Mouse (Mus musculus) spleen, adult 2 months (tissue): ENCODE data around the gene Foxp4. TPM values are rescaled to one million over a fixed set of nuclear protein-coding genes. Genes with fewer than 3 reads are reported as not detected.

Source experiments
- DNase-seq, 2 experiments: peaks; one replicate each; pipeline versions ENCODE4 v3.0.0 to v3.0.0-alpha.2; 2012 to 2021; ENCODE audit warnings: low spot score in 2 of 2, low read depth in 1 of 2
- H3K27ac ChIP-seq: fragments of 200-500 bp; 2 replicates; pipeline ENCODE4 v1.5.1; 2012; ENCODE audit warnings: low read length, inconsistent platforms; ENCODE audit not compliant: insufficient read depth
- H3K27me3 ChIP-seq: fragments of 200-500 bp; 2 replicates; pipeline ENCODE4 v1.6.1; 2012; ENCODE audit warnings: mild to moderate bottlenecking, moderate library complexity, low read length, inconsistent platforms; ENCODE audit not compliant: control insufficient read depth, insufficient read depth
- H3K36me3 ChIP-seq: fragments of 200-500 bp; 2 replicates; pipeline ENCODE4 v1.6.1; 2012; ENCODE audit warnings: mild to moderate bottlenecking, low read length, inconsistent platforms; ENCODE audit not compliant: control insufficient read depth, insufficient read depth
- H3K4me1 ChIP-seq: fragments of 200-500 bp; 2 replicates; pipeline ENCODE4 v1.6.1; 2011; ENCODE audit warnings: inconsistent platforms; ENCODE audit not compliant: control insufficient read depth, insufficient read depth, insufficient read length
- H3K4me3 ChIP-seq: fragments of 200-500 bp; 2 replicates; pipeline ENCODE4 v1.5.1; 2011; ENCODE audit warnings: mild to moderate bottlenecking, inconsistent platforms; ENCODE audit not compliant: insufficient read depth, insufficient read length; ENCODE audit errors: extremely low read depth
- CTCF ChIP-seq: fragments of 200-500 bp; IDR thresholded peaks from 2 replicates; pipeline ENCODE4 v1.5.1; 2011; ENCODE audit warnings: mild to moderate bottlenecking, inconsistent platforms; ENCODE audit not compliant: insufficient read depth, insufficient read length, insufficient replicate concordance; ENCODE audit errors: extremely low read depth
- POLR2A ChIP-seq: fragments of 200-500 bp; IDR thresholded peaks from 2 replicates; pipeline ENCODE4 v1.6.1; 2011; ENCODE audit warnings: low read depth, low read length, inconsistent platforms
- WGBS: fragments of 180-500 bp; shearing (Covaris S2); methylation state at CpG from one replicate; pipeline ENCODE4 v1.1.7; 2018; 5-methylcytosine and 5-hydroxymethylcytosine counted together
- polyA plus RNA-seq: library from polyadenylated mRNA; depleted of rRNA; stranded (reverse); fragments of >200 nt; gene quantifications from 2 replicates; pipeline ENCODE4 v1.2.3, GENCODE M21; 2012

Foxp4 gene
- polyA plus RNA-seq, 1 experiment, result 62.0 TPM

- 15% methylated on average over 51 of the region's 51 CpGs for WGBS
- peak; percentile 26 to 70 for DNase-seq
- Histone ChIP-seq H3K36me3 (peaks cover 3% of the 10 kb centered on the region), H3K27me3 (no peaks in the 10 kb centered on the region), H3K4me3 (peak overlapping the region; percentile 73), H3K4me1 (peaks cover 8% of the 10 kb centered on the region; the same call in 1 of the 2 replicates), H3K27ac (0 out of 2 replicates have a peak overlapping the region, but pooled peaks have one; percentile 6)
- no peak for TF ChIP-seq POLR2A
- no peak for TF ChIP-seq CTCF
Observed at GRCm38 (mm10) chr17:47909091-47910001, 15.1 kb downstream of the Foxp4 start.

- peaks cover 9% of the 10 kb centered on the region for H3K36me3 ChIP-seq
- no peak for DNase-seq
- WGBS, result 100% methylated on average over 2 of the region's 2 CpGs
- no peak overlapping the region for H3K27ac ChIP-seq
- H3K27me3 ChIP-seq, result no peaks in the 10 kb centered on the region
- no peak overlapping the region for H3K4me3 ChIP-seq
- TF ChIP-seq CTCF (no peak), POLR2A (no peak)
- H3K4me1 ChIP-seq, result peaks cover 8% of the 10 kb centered on the region; the same call in 1 of the 2 replicates
Observed at GRCm38 (mm10) chr17:47908079-47908478, 16.4 kb downstream of the Foxp4 start.

- H3K36me3 ChIP-seq, result peaks cover 9% of the 10 kb centered on the region
- DNase-seq, result no peak
- no peak overlapping the region for H3K4me3 ChIP-seq
- H3K4me1 ChIP-seq, result peaks cover 8% of the 10 kb centered on the region; the same call in 1 of the 2 replicates
- WGBS, result 87% methylated on average over 9 of the region's 9 CpGs
- H3K27ac ChIP-seq, result no peak overlapping the region
- no peak for TF ChIP-seq CTCF
- no peak for TF ChIP-seq POLR2A
- no peaks in the 10 kb centered on the region for H3K27me3 ChIP-seq
Observed at GRCm38 (mm10) chr17:47907366-47907920, 17.0 kb downstream of the Foxp4 start.

- Histone ChIP-seq H3K27ac (no peak overlapping the region), H3K27me3 (no peaks in the 10 kb centered on the region), H3K4me1 (peaks cover 6% of the 10 kb centered on the region), H3K4me3 (no peak overlapping the region), H3K36me3 (peaks cover 11% of the 10 kb centered on the region)
- no peak for DNase-seq
- WGBS, result 93% methylated on average over 35 of the region's 35 CpGs
- no peak for TF ChIP-seq CTCF
- no peak for TF ChIP-seq POLR2A
Observed at GRCm38 (mm10) chr17:47903846-47904680, 20.4 kb downstream of the Foxp4 start.

- Histone ChIP-seq H3K27ac (no peak overlapping the region), H3K36me3 (peaks cover 11% of the 10 kb centered on the region), H3K4me1 (peaks cover 6% of the 10 kb centered on the region), H3K4me3 (no peak overlapping the region), H3K27me3 (no peaks in the 10 kb centered on the region)
- no peak; the same call in 1 of the 2 replicates for TF ChIP-seq CTCF
- no peak for TF ChIP-seq POLR2A
- peak in 1 of 2 experiments; percentile 16 for DNase-seq
- WGBS, result 61% methylated on average over 3 of the region's 3 CpGs
Observed at GRCm38 (mm10) chr17:47901782-47902181, 22.7 kb downstream of the Foxp4 start.

- Histone ChIP-seq H3K4me3 (no peak overlapping the region), H3K4me1 (peaks cover 6% of the 10 kb centered on the region), H3K36me3 (peaks cover 11% of the 10 kb centered on the region), H3K27ac (peak overlapping the region; percentile 67), H3K27me3 (no peaks in the 10 kb centered on the region)
- no peak for TF ChIP-seq POLR2A
- no peak for TF ChIP-seq CTCF
- no peak for DNase-seq
- WGBS, result 5% methylated on average over 6 of the region's 6 CpGs
Observed at GRCm38 (mm10) chr17:47900716-47901115, 23.7 kb downstream of the Foxp4 start.
